Mouse (Mus musculus) ES-E14 (cell line): ENCODE results near the gene Nab1. TPM values are rescaled to one million over a fixed set of nuclear protein-coding genes. Genes with fewer than 3 reads are reported as not detected.
"Not testable (repeated sequence)": the region's sequence is repeated elsewhere in the genome, so short reads cannot be mapped to it uniquely, and the experiment has no call there.

ENCODE experiments used
- DNase-seq: peaks from one replicate; pipeline ENCODE4 v3.0.0-alpha.2; 2013; ENCODE audit warnings: low read depth, low spot score
- H3K27ac ChIP-seq: 2 replicates; pipeline ENCODE4 v1.5.1; 2012; ENCODE audit warnings: low read depth, mild to moderate bottlenecking, low read length, moderate library complexity, mixed read lengths; ENCODE audit not compliant: poor library complexity, insufficient read depth, severe bottlenecking
- H3K36me3 ChIP-seq: 2 replicates; pipeline ENCODE4 v1.6.1; 2012; ENCODE audit warnings: mild to moderate bottlenecking, low read length, moderate library complexity, mixed read lengths; ENCODE audit not compliant: control insufficient read depth, poor library complexity, insufficient read depth, severe bottlenecking
- H3K4me1 ChIP-seq, 2 experiments: fragments of 150-350 bp in 1 of 2; sonication (generic) in 1 of 2; 2 replicates each; pipeline ENCODE4 v1.6.1; 2012; ENCODE audit warnings: low read length in 2 of 2, mild to moderate bottlenecking in 1 of 2, mixed read lengths in 1 of 2; ENCODE audit not compliant: control insufficient read depth in 2 of 2, insufficient read depth in 2 of 2, poor library complexity in 1 of 2
- H3K4me3 ChIP-seq, 2 experiments: fragments of 150-350 bp in 1 of 2; sonication (generic) in 1 of 2; 2 replicates each; pipeline ENCODE4 v1.5.1; 2012; ENCODE audit warnings: low read length in 2 of 2, low read depth in 1 of 2, mild to moderate bottlenecking in 1 of 2, mixed read lengths in 1 of 2; ENCODE audit not compliant: insufficient read depth in 1 of 2, poor library complexity in 1 of 2, severe bottlenecking in 1 of 2
- H3K9ac ChIP-seq: 2 replicates; pipeline ENCODE4 v1.6.1; 2012; ENCODE audit warnings: low read depth, mild to moderate bottlenecking, low read length, mixed read lengths; ENCODE audit not compliant: poor library complexity, insufficient read depth, severe bottlenecking
- H3K9me3 ChIP-seq: fragments of 150-350 bp; sonication (generic); 2 replicates; pipeline ENCODE4 v1.6.1; 2012; ENCODE audit warnings: low read depth, mild to moderate bottlenecking, low read length; ENCODE audit not compliant: control insufficient read depth, insufficient read depth
- CHD2 ChIP-seq: IDR thresholded peaks from 2 replicates; pipeline ENCODE4 v1.6.1; 2014; ENCODE audit warnings: mild to moderate bottlenecking, low read depth, low read length, inconsistent platforms
- HCFC1 ChIP-seq: IDR thresholded peaks from 2 replicates; pipeline ENCODE4 v1.6.1; 2012; ENCODE audit warnings: low read length, inconsistent platforms, borderline replicate concordance; ENCODE audit not compliant: insufficient read depth
- MAFK ChIP-seq: IDR thresholded peaks from 2 replicates; pipeline ENCODE4 v1.6.1; 2014; ENCODE audit warnings: mild to moderate bottlenecking, low read depth, low read length, inconsistent platforms; ENCODE audit not compliant: insufficient read depth
- ZC3H11A ChIP-seq: IDR thresholded peaks from 2 replicates; pipeline ENCODE4 v1.6.1; 2012; ENCODE audit warnings: low read depth, mild to moderate bottlenecking, inconsistent platforms, low read length, borderline replicate concordance
- ZNF384 ChIP-seq: IDR thresholded peaks from 2 replicates; pipeline ENCODE4 v1.6.1; 2012; ENCODE audit warnings: low read depth, low read length, inconsistent platforms
- in situ Hi-C, 2 experiments: fragments of 600-800 bp; cut with MboI; formaldehyde crosslinking; loops; one replicate each; pipeline ENCODE4 v1.15.1; 2025; ENCODE audit warnings: low sequenced_read_pairs in 2 of 2, inconsistent platforms in 1 of 2; ENCODE audit not compliant: unreplicated experiment in 2 of 2
- total RNA-seq: library from RNA; depleted of rRNA; stranded (reverse); fragments of 300-350 nt; gene quantifications from 2 replicates; pipeline ENCODE4 v1.2.3, GENCODE M21; 2012; rRNA removed

The Nab1 gene
- total RNA-seq, result 12.3 and 13.3 TPM in 2 replicates

- in situ Hi-C loops, result no loop called here
- H3K36me3 ChIP-seq, result no peaks in the 10 kb centered on the region
- H3K9me3 ChIP-seq, result no peaks in the 10 kb centered on the region
- no peak within 1 kb of the TSS for H3K27ac ChIP-seq
- no peak for DNase-seq
- TF ChIP-seq ZNF384, result no peak
- no peak for TF ChIP-seq MAFK
- TF ChIP-seq CHD2, result no peak
- no peak for TF ChIP-seq HCFC1
- no peak for TF ChIP-seq ZC3H11A
- peak within 1 kb of the TSS; percentile 68 for H3K9ac ChIP-seq
- peaks cover 0 to 1% of the 10 kb centered on the region in 2 experiments; a peak in 1 of 4 replicates for H3K4me1 ChIP-seq
- peak within 1 kb of the TSS; percentile 68 to 80 for H3K4me3 ChIP-seq
These were observed at the start of gene Nab1 for GRCm38 (mm10) chr1:52500314-52500981. Gene Nab1, minus strand, starts transcription at chr1:52500679.

- DNase-seq, result no peak
- H3K9ac ChIP-seq, result no peak overlapping the region
- H3K4me3 ChIP-seq, result no peak overlapping the region
- TF ChIP-seq MAFK (no peak), ZC3H11A (no peak), HCFC1 (no peak), CHD2 (no peak), ZNF384 (no peak)
- no peaks in the 10 kb centered on the region for H3K9me3 ChIP-seq
- in situ Hi-C loops, result no loop called here
- no peaks in the 10 kb centered on the region for H3K4me1 ChIP-seq
- no peaks in the 10 kb centered on the region for H3K36me3 ChIP-seq
- H3K27ac ChIP-seq, result no peak overlapping the region
These were observed 47.0 kb upstream of the Nab1 start for GRCm38 (mm10) chr1:52547451-52547850.

DNA sequence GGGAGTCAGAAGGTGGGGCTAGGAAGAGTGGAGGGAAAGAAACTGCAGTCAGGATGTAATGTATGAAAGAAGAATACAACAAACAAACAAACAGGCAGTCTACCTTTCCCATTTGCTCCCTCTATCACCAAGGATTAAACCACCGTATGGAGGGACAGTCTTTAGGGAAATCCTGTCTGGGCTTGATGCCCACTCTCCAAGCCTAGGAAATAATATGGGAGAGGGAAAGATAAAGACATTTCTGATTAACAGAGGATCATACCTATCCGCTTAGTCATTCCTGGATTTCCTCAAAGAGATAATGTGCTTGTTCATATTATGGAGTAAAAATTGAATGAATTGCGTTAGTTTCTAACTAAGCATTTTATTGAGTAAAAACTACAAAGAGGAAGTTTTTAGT is 46.3 kb upstream of the Nab1 start:
- TF ChIP-seq ZC3H11A, result no peak
- DNase-seq, result no peak
- Histone ChIP-seq H3K4me1 (no peaks in the 10 kb centered on the region), H3K27ac (no peak overlapping the region), H3K9ac (no peak overlapping the region), H3K9me3 (no peaks in the 10 kb centered on the region), H3K4me3 (no peak overlapping the region), H3K36me3 (no peaks in the 10 kb centered on the region)
- in situ Hi-C loops, result no loop called here

- H3K27ac ChIP-seq, H3K36me3 ChIP-seq, H3K9ac ChIP-seq, H3K4me3 ChIP-seq, H3K4me1 ChIP-seq, H3K9me3 ChIP-seq, in situ Hi-C loops, DNase-seq: not testable (repeated sequence)
These were observed 39.6 kb upstream of the Nab1 start for GRCm38 (mm10) chr1:52540124-52540523.

DNA sequence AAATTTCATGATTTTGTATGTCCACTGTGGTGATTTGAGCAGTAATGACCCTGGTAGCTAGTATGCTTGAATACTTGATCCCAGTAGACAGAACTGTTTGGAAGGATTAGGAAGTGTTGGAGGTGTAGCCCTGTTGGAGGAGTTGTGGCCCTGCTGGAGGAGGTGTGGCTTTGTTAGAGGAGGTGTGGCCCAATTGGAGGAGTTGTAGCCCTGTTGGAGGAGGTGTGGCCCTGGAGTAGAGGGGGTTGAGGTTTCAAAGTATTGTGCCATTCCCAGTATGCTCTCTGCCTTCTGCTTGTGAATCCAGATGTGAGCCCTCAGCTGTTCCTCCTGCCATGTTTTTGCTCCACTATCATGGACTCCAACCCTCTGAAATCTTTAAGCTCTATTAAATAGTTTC is 29.5 kb upstream of the Nab1 start:
- TF ChIP-seq CHD2 (no peak), ZC3H11A (no peak), MAFK (no peak), HCFC1 (no peak), ZNF384 (no peak)
- DNase-seq, result peak; percentile 36
- H3K9ac ChIP-seq, result no peak overlapping the region
- no peaks in the 10 kb centered on the region for H3K9me3 ChIP-seq
- H3K4me3 ChIP-seq, result no peak overlapping the region
- H3K27ac ChIP-seq, result no peak overlapping the region
- in situ Hi-C loops, result no loop called here
- H3K36me3 ChIP-seq, result no peaks in the 10 kb centered on the region
- peaks cover 0 to 12% of the 10 kb centered on the region in 2 experiments; a peak in 1 of 4 replicates for H3K4me1 ChIP-seq
